Mouse (Mus musculus) MEL (cell line): Measurements from ENCODE around the gene 1700001C02Rik.

Experiments used
- CHD1 ChIP-seq: IDR thresholded peaks from 2 replicates; pipeline ENCODE4 v1.6.1; 2012; ENCODE audit warnings: low read depth, mild to moderate bottlenecking, inconsistent platforms, low read length, improper control_type of control experiment
- CTCF ChIP-seq, 3 experiments: IDR thresholded peaks in 2 of 3; conservative IDR thresholded peaks in 1 of 3; 2 replicates each; pipeline ENCODE4 v1.5.1; 2011 to 2012; ENCODE audit warnings: low read length in 3 of 3, low read depth in 2 of 3, mild to moderate bottlenecking in 2 of 3, improper control_type of control experiment in 1 of 3, inconsistent platforms in 1 of 3, mixed read lengths in 1 of 3, moderate library complexity in 1 of 3; ENCODE audit not compliant: control insufficient read depth in 1 of 3, insufficient read depth in 1 of 3, poor library complexity in 1 of 3, severe bottlenecking in 1 of 3
- EP300 ChIP-seq, 2 experiments: IDR thresholded peaks; 2 replicates each; pipeline ENCODE4 v1.6.1; 2011; ENCODE audit warnings: improper control_type of control experiment in 2 of 2, low read length in 2 of 2, low read depth in 1 of 2, mild to moderate bottlenecking in 1 of 2
- KAT2A ChIP-seq: conservative IDR thresholded peaks from 2 replicates; pipeline ENCODE4 v1.6.1; 2012; ENCODE audit warnings: low read depth, low read length, improper control_type of control experiment, inconsistent platforms
- MAFK ChIP-seq: IDR thresholded peaks from 2 replicates; pipeline ENCODE4 v1.6.1; 2011; ENCODE audit warnings: low read depth, mild to moderate bottlenecking, low read length, improper control_type of control experiment, borderline replicate concordance
- NRF1 ChIP-seq: IDR thresholded peaks from 2 replicates; pipeline ENCODE4 v1.6.1; 2014; ENCODE audit warnings: low read depth, mild to moderate bottlenecking, inconsistent platforms, low read length, improper control_type of control experiment, moderate library complexity; ENCODE audit not compliant: poor library complexity, insufficient read depth, severe bottlenecking
- POLR2A ChIP-seq, 2 experiments: IDR thresholded peaks; 2 replicates each; pipeline ENCODE4 v1.6.1; 2011 to 2012; ENCODE audit warnings: low read length in 2 of 2, mild to moderate bottlenecking in 2 of 2, control low read depth in 1 of 2, improper control_type of control experiment in 1 of 2, low read depth in 1 of 2, moderate library complexity in 1 of 2; ENCODE audit not compliant: control insufficient read depth in 1 of 2, insufficient read depth in 1 of 2, poor library complexity in 1 of 2
- POLR2AphosphoS5 ChIP-seq: IDR thresholded peaks from 2 replicates; pipeline ENCODE4 v1.6.1; 2012; ENCODE audit warnings: low read depth, borderline replicate concordance, mild to moderate bottlenecking, inconsistent platforms, low read length, moderate library complexity, mixed read lengths
- TAL1 ChIP-seq: IDR thresholded peaks from 2 replicates; pipeline ENCODE4 v1.6.1; 2012; ENCODE audit warnings: mild to moderate bottlenecking, inconsistent platforms, low read length, moderate library complexity, mixed read lengths
- ZC3H11A ChIP-seq: IDR thresholded peaks from 2 replicates; pipeline ENCODE4 v1.6.1; 2012; ENCODE audit warnings: low read depth, mild to moderate bottlenecking, inconsistent platforms, low read length, improper control_type of control experiment
- ZNF384 ChIP-seq: IDR thresholded peaks from 2 replicates; pipeline ENCODE4 v1.6.1; 2012; ENCODE audit warnings: low read depth, mild to moderate bottlenecking, inconsistent platforms, low read length, improper control_type of control experiment

DNA sequence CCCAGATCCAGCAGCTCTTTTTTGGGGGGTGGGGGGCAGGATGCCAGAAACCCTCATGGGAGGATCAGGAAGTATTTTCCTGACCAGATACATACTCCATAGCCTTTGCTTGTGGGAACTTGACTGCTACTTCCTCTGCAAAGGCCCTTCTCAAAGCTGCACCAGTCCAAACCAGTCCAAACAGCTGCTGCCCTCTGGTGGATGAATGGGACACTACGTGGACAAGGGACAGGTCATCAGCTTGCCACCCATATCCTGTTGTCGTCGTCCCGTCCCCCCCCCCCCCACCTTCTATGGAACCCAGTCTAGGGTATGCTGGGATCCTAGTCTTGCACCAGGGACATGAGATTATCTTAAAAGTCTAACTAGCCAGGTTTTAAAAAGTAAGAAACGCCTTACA is 16.5 kb downstream of the 1700001C02Rik start:
- TF ChIP-seq NRF1 (no peak), ZNF384 (no peak), POLR2A (IDR thresholded peaks at IDR 0.05; ENCODE audit: control insufficient read depth in 1 of 2, insufficient read depth in 1 of 2, low read depth in 1 of 2, low read length in 2 of 2, poor library complexity in 1 of 2) (no peak), EP300 (IDR thresholded peaks at IDR 0.05; ENCODE audit: low read depth in 1 of 2, low read length in 2 of 2) (no peak), CTCF (IDR thresholded peaks at IDR 0.05 in 2 of 3, conservative IDR thresholded peaks at IDR 0.05 in 1 of 3; ENCODE audit: control insufficient read depth in 1 of 3, insufficient read depth in 1 of 3, low read depth in 2 of 3, low read length in 3 of 3, poor library complexity in 1 of 3, severe bottlenecking in 1 of 3) (peak; percentile 79 to 94 (median 85)), MAFK (no peak), CHD1 (no peak), KAT2A (no peak), TAL1 (no peak), ZC3H11A (peak; percentile 60), POLR2AphosphoS5 (no peak)
